In the genomic region with DNA sequence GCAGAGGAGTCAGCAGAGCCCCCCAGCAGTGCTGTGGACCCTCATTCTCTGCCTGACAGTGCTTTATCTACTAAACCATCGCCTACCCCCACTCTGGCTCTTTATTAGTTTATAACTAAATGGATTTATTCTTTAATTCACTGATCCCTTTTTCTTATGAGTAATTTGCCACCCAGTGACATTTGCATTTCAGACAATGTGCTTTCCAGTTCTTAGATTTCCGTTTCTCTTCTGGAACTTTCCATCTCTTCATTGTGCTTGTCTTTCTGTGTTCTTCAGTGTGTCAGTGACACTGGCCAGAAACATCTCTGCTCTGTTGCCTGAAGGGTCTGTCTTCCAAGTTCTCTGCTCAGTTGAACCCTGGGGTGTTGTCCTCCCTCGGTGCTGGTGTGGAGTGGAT, we compare ENCODE assay signal across 16 mouse cellular contexts. TPM values are rescaled to one million over a fixed set of nuclear protein-coding genes. Genes with fewer than 3 reads are reported as not detected.
DNase-seq lines count a peak whose midpoint lies in the region; ATAC-seq lines count a peak whose summit lies in the region.
"Had no signal": no experiment of that assay in that cellular context is flagged by ENCODE, and none has a peak within 500 bp of the region (broad histone marks: within the 10 kb centered on the region; RNA-seq: fewer than 3 reads in every experiment).

No protein-coding gene starts in this region.

- H3K36me3 ChIP-seq in hindbrain, embryonic 16.5 days (ENCODE audit: control insufficient read depth, insufficient read depth, low read length) = peaks cover 4% of the 10 kb centered on the region; the same call in 1 of the 2 replicates
- H3K36me3 ChIP-seq in hindbrain, embryonic 12.5 days = 0 out of 2 replicates have a peak, but pooled peaks cover 8% of the 10 kb centered on the region
- H3K36me3 ChIP-seq in neural tube, embryonic 13.5 days = peaks cover 21% of the 10 kb centered on the region
- H3K36me3 ChIP-seq in limb, embryonic 13.5 days = peaks cover 37% of the 10 kb centered on the region

- H3K4me1 ChIP-seq in hindbrain, embryonic 16.5 days (ENCODE audit: control insufficient read depth, insufficient read depth, low read depth, low read length) = no peaks in the 10 kb centered on the region; the same call in 1 of the 2 replicates
- H3K4me1 ChIP-seq in hindbrain, embryonic 12.5 days = peaks cover 12% of the 10 kb centered on the region
- peaks cover 34% of the 10 kb centered on the region for H3K4me1 ChIP-seq in neural tube, embryonic 13.5 days (replicated peaks)
- H3K4me1 ChIP-seq in limb, embryonic 13.5 days = peaks cover 48% of the 10 kb centered on the region
- H3K4me1 ChIP-seq: forebrain, embryonic 15.5 days; midbrain, embryonic 15.5 days had no signal

- WGBS in hindbrain, embryonic 16.5 days = 82% methylated on average over 3 of the region's 3 CpGs
- WGBS in hindbrain, embryonic 12.5 days = 86% methylated on average over 3 of the region's 3 CpGs
- 81% methylated on average over 3 of the region's 3 CpGs for WGBS in neural tube, embryonic 13.5 days
- WGBS in limb, embryonic 13.5 days = 79% methylated on average over 3 of the region's 3 CpGs

- no peak for DNase-seq in neural tube, embryonic 10.5 days (ENCODE audit: extremely low spot score, low spot score)
- no peak for DNase-seq in cerebellum, adult 18-20 months
- no peak for DNase-seq in gastrocnemius, postnatal 4 days (ENCODE audit: low spot score in 2 of 2)
- DNase-seq: adrenal gland, postnatal 36 days; B cell, adult 2 months; cerebellum, adult 2 months; heart, postnatal 4 days; lung, adult 2 months had no signal

- no peak overlapping the region for H3K9ac ChIP-seq in hindbrain, embryonic 16.5 days (ENCODE audit: low read depth, low read length)
- H3K9ac ChIP-seq in hindbrain, embryonic 12.5 days = no peak overlapping the region
- H3K9ac ChIP-seq in neural tube, embryonic 13.5 days = no peak overlapping the region
- H3K9ac ChIP-seq in limb, embryonic 13.5 days = no peak overlapping the region
- H3K9ac ChIP-seq: forebrain, embryonic 15.5 days; kidney, embryonic 15.5 days; midbrain, embryonic 15.5 days had no signal

- no peak for ATAC-seq in hindbrain, embryonic 16.5 days
- ATAC-seq in hindbrain, embryonic 12.5 days (ENCODE audit: low FRiP score) = no peak
- ATAC-seq in neural tube, embryonic 13.5 days (ENCODE audit: low read depth) = no peak
- ATAC-seq in limb, embryonic 13.5 days (ENCODE audit: low FRiP score, low read depth) = no peak
- ATAC-seq: forebrain, embryonic 15.5 days; midbrain, embryonic 15.5 days had no signal

- H3K4me2 ChIP-seq in hindbrain, embryonic 16.5 days (ENCODE audit: low read length) = no peak overlapping the region
- no peak overlapping the region for H3K4me2 ChIP-seq in hindbrain, embryonic 12.5 days (replicated peaks)
- no peak overlapping the region for H3K4me2 ChIP-seq in neural tube, embryonic 13.5 days
- H3K4me2 ChIP-seq in limb, embryonic 13.5 days (replicated peaks) = no peak overlapping the region
- H3K4me2 ChIP-seq: forebrain, embryonic 15.5 days; kidney, embryonic 15.5 days; midbrain, embryonic 15.5 days had no signal

- H3K4me3 ChIP-seq in hindbrain, embryonic 16.5 days (ENCODE audit: low read length) = no peak overlapping the region
- H3K4me3 ChIP-seq in hindbrain, embryonic 12.5 days = no peak overlapping the region
- no peak overlapping the region for H3K4me3 ChIP-seq in neural tube, embryonic 13.5 days
- H3K4me3 ChIP-seq in limb, embryonic 13.5 days = no peak overlapping the region
- H3K4me3 ChIP-seq: forebrain, embryonic 15.5 days; kidney, embryonic 15.5 days; megakaryocyte, embryonic 14.5 days; midbrain, embryonic 15.5 days had no signal

- no peaks in the 10 kb centered on the region for H3K9me3 ChIP-seq in hindbrain, embryonic 16.5 days (ENCODE audit: control insufficient read depth, low read length)
- no peaks in the 10 kb centered on the region for H3K9me3 ChIP-seq in hindbrain, embryonic 12.5 days (replicated peaks)
- no peaks in the 10 kb centered on the region for H3K9me3 ChIP-seq in neural tube, embryonic 13.5 days
- no peaks in the 10 kb centered on the region for H3K9me3 ChIP-seq in limb, embryonic 13.5 days
- H3K9me3 ChIP-seq: forebrain, embryonic 15.5 days; kidney, embryonic 15.5 days; megakaryocyte, embryonic 14.5 days; midbrain, embryonic 15.5 days had no signal

- H3K27ac ChIP-seq in hindbrain, embryonic 16.5 days (ENCODE audit: low read depth, low read length) = 0 out of 2 replicates have a peak overlapping the region, but pooled peaks have one; percentile 4
- no peak overlapping the region for H3K27ac ChIP-seq in hindbrain, embryonic 12.5 days
- H3K27ac ChIP-seq in neural tube, embryonic 13.5 days (replicated peaks) = peak overlapping the region; percentile 49
- H3K27ac ChIP-seq in limb, embryonic 13.5 days = peak overlapping the region; percentile 66; the same call in 1 of the 2 replicates
- H3K27ac ChIP-seq: forebrain, embryonic 15.5 days; kidney, embryonic 15.5 days; midbrain, embryonic 15.5 days had no signal

- H3K27me3 ChIP-seq in hindbrain, embryonic 16.5 days (replicated peaks; ENCODE audit: control insufficient read depth, insufficient read depth, low read length) = no peaks in the 10 kb centered on the region
- no peaks in the 10 kb centered on the region for H3K27me3 ChIP-seq in hindbrain, embryonic 12.5 days
- no peaks in the 10 kb centered on the region for H3K27me3 ChIP-seq in neural tube, embryonic 13.5 days
- H3K27me3 ChIP-seq in limb, embryonic 13.5 days = no peaks in the 10 kb centered on the region
- H3K27me3 ChIP-seq: forebrain, embryonic 15.5 days; kidney, embryonic 15.5 days; midbrain, embryonic 15.5 days had no signal

RNA-seq across cellular contexts. Expression of a gene that starts 25.4 kb away (rescaled TPM):
- polyA plus RNA-seq in hindbrain, embryonic 16.5 days (2015; fragmentation: Nextera tagmentation; extraction: Ambion mirVana) = 18.9 and 19.5 TPM in 2 replicates
- 8.7 and 10.1 TPM in 2 replicates for polyA plus RNA-seq in hindbrain, embryonic 12.5 days (2016; fragmentation: Nextera tagmentation; extraction: Ambion mirVana)
- 15.1 and 16.7 TPM in 2 replicates for polyA plus RNA-seq in neural tube, embryonic 13.5 days (2015; fragmentation: Nextera tagmentation; extraction: Ambion mirVana)
- 6.7 and 7.0 TPM in 2 replicates for polyA plus RNA-seq in limb, embryonic 13.5 days (2015; fragmentation: Nextera tagmentation; extraction: Ambion mirVana)
- 1 to 10 TPM; 6.6 to 8.0 TPM for total RNA-seq in gastrocnemius, postnatal 4 days (2021)

RNA-seq across cellular contexts. Expression of a gene that starts 46.1 kb away (rescaled TPM):
- polyA plus RNA-seq in hindbrain, embryonic 16.5 days (2015; fragmentation: Nextera tagmentation; extraction: Ambion mirVana) = 58.3 and 59.2 TPM in 2 replicates
- 57.0 and 62.9 TPM in 2 replicates for polyA plus RNA-seq in hindbrain, embryonic 12.5 days (2016; fragmentation: Nextera tagmentation; extraction: Ambion mirVana)
- polyA plus RNA-seq in neural tube, embryonic 13.5 days (2015; fragmentation: Nextera tagmentation; extraction: Ambion mirVana) = 56.7 and 59.0 TPM in 2 replicates
- 99.2 and 104 TPM in 2 replicates for polyA plus RNA-seq in limb, embryonic 13.5 days (2015; fragmentation: Nextera tagmentation; extraction: Ambion mirVana)
- 10 to 100 TPM; 40.6 to 41.8 TPM for total RNA-seq in gastrocnemius, postnatal 4 days (2021)

RNA-seq across cellular contexts. Expression of a gene that starts 52.4 kb away (rescaled TPM):
- 40.0 and 41.7 TPM in 2 replicates for polyA plus RNA-seq in hindbrain, embryonic 16.5 days (2015; fragmentation: Nextera tagmentation; extraction: Ambion mirVana)
- 33.3 and 38.2 TPM in 2 replicates for polyA plus RNA-seq in hindbrain, embryonic 12.5 days (2016; fragmentation: Nextera tagmentation; extraction: Ambion mirVana)
- 36.4 and 36.6 TPM in 2 replicates for polyA plus RNA-seq in neural tube, embryonic 13.5 days (2015; fragmentation: Nextera tagmentation; extraction: Ambion mirVana)
- 25.8 and 26.6 TPM in 2 replicates for polyA plus RNA-seq in limb, embryonic 13.5 days (2015; fragmentation: Nextera tagmentation; extraction: Ambion mirVana)
- 10 to 100 TPM; 34.9 to 37.5 TPM for total RNA-seq in gastrocnemius, postnatal 4 days (2021)
